Mouse (Mus musculus): ENCODE measurements around the gene Fgd3. TPM values are rescaled to one million over a fixed set of nuclear protein-coding genes. Genes with fewer than 3 reads are reported as not detected.

Fgd3 gene
- 0.74 and 0.78 TPM in 2 replicates for polyA plus RNA-seq (2015; fragmentation: Nextera tagmentation; extraction: Ambion mirVana)

- Histone ChIP-seq H3K4me1 (peaks cover 13% of the 10 kb centered on the region), H3K9me3 (replicated peaks) (no peaks in the 10 kb centered on the region), H3K27ac (no peak within 1 kb of the TSS), H3K36me3 (no peaks in the 10 kb centered on the region), H3K27me3 (no peaks in the 10 kb centered on the region), H3K9ac (0 out of 2 replicates have a peak within 1 kb of the TSS, but pooled peaks have one; percentile 35), H3K4me3 (replicated peaks) (peak within 1 kb of the TSS; percentile 21), H3K4me2 (peak within 1 kb of the TSS; percentile 57)
- WGBS: 3% methylated on average over 10 of the region's 10 CpGs
- ATAC-seq (replicated peaks; ENCODE audit: low FRiP score): peak; percentile 71; the same call in 1 of the 2 replicates
These were observed at the start of gene Fgd3 for GRCm38 (mm10) chr13:49320040-49320439. Gene Fgd3 (minus strand): TSS chr13:49320311.

DNA sequence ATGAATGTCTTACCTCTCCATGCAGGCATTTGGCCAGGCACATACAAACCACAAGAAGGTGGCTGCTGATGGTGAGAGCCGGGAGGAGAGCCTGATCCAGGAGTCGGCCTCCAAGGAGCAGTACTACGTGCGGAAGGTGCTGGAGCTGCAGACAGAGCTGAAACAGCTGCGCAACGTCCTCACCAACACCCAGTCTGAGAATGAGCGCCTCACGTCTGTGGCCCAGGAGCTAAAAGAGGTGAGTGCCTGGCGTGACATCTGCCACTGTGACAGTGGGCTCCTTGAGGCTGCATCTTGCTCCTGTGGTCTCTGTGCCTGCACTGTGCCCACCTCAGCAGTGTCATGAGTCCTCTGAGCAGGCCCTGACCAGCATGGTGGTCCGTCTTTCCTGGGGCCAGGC is 49.3 kb upstream of the Fgd3 start:
- no peaks in the 10 kb centered on the region for H3K9me3 ChIP-seq (replicated peaks)
- H3K4me3 ChIP-seq (replicated peaks): no peak overlapping the region
- WGBS: 93% methylated on average over 10 of the region's 10 CpGs
- no peak overlapping the region for H3K27ac ChIP-seq
- no peak for ATAC-seq (replicated peaks; ENCODE audit: low FRiP score)
- no peak overlapping the region for H3K4me2 ChIP-seq
- H3K36me3 ChIP-seq: peaks cover 34% of the 10 kb centered on the region
- no peak overlapping the region for H3K9ac ChIP-seq
- H3K4me1 ChIP-seq: peaks cover 45% of the 10 kb centered on the region
- no peaks in the 10 kb centered on the region for H3K27me3 ChIP-seq

GRCm38 (mm10) chr13:49367657-49368440 is 47.7 kb upstream of the Fgd3 start:
- 68% methylated on average over 4 of the region's 4 CpGs for WGBS
- Histone ChIP-seq H3K4me3 (replicated peaks) (no peak overlapping the region), H3K9ac (no peak overlapping the region), H3K9me3 (replicated peaks) (no peaks in the 10 kb centered on the region), H3K4me1 (peaks cover 40% of the 10 kb centered on the region), H3K36me3 (peaks cover 29% of the 10 kb centered on the region), H3K27me3 (no peaks in the 10 kb centered on the region), H3K4me2 (no peak overlapping the region), H3K27ac (no peak overlapping the region)
- no peak for ATAC-seq (replicated peaks; ENCODE audit: low FRiP score)

GRCm38 (mm10) chr13:49364716-49365115 is 44.6 kb upstream of the Fgd3 start:
- H3K4me2 ChIP-seq: no peak overlapping the region
- ATAC-seq (replicated peaks; ENCODE audit: low FRiP score): no peak
- no peak overlapping the region for H3K9ac ChIP-seq
- WGBS: 82% methylated on average over 2 of the region's 2 CpGs
- H3K4me1 ChIP-seq: peaks cover 35% of the 10 kb centered on the region
- H3K27me3 ChIP-seq: no peaks in the 10 kb centered on the region
- H3K36me3 ChIP-seq: peaks cover 7% of the 10 kb centered on the region
- no peak overlapping the region for H3K4me3 ChIP-seq (replicated peaks)
- H3K9me3 ChIP-seq (replicated peaks): no peaks in the 10 kb centered on the region
- no peak overlapping the region for H3K27ac ChIP-seq

DNA sequence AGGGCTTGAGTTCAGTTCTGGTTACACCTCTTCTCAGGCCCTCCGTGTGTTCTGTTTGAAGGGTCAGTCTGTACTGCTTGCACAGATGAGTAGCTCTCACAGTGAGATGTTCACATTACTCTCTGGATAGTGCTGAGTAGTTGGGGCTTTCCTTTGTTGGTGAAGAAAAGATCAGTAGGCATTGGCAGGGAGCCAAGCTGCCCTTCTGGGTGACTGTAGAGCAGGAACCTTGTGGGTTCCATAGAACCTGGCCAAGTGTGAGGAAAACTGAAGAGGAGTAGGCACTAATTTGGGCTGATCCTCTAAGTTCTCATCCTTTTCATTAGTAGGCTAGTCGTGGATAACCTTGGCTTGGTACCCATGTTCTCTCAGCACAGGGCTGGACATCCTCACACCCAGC is 42.7 kb upstream of the Fgd3 start:
- 80% methylated on average over 2 of the region's 2 CpGs for WGBS
- no peak overlapping the region for H3K4me2 ChIP-seq
- H3K36me3 ChIP-seq: peaks cover 5% of the 10 kb centered on the region; the same call in 1 of the 2 replicates
- H3K4me3 ChIP-seq (replicated peaks): no peak overlapping the region
- no peaks in the 10 kb centered on the region for H3K27me3 ChIP-seq
- no peak overlapping the region for H3K9ac ChIP-seq
- ATAC-seq (replicated peaks; ENCODE audit: low FRiP score): no peak
- H3K4me1 ChIP-seq: peaks cover 31% of the 10 kb centered on the region
- no peaks in the 10 kb centered on the region for H3K9me3 ChIP-seq (replicated peaks)
- 0 out of 2 replicates have a peak overlapping the region, but pooled peaks have one; percentile 4 for H3K27ac ChIP-seq

GRCm38 (mm10) chr13:49362364-49362763 is 42.3 kb upstream of the Fgd3 start:
- Histone ChIP-seq H3K27me3 (no peaks in the 10 kb centered on the region), H3K9me3 (replicated peaks) (no peaks in the 10 kb centered on the region), H3K27ac (0 out of 2 replicates have a peak overlapping the region, but pooled peaks have one; percentile 4), H3K4me3 (replicated peaks) (no peak overlapping the region), H3K36me3 (peaks cover 9% of the 10 kb centered on the region), H3K9ac (no peak overlapping the region), H3K4me1 (peaks cover 26% of the 10 kb centered on the region), H3K4me2 (no peak overlapping the region)
- 86% methylated on average over 7 of the region's 7 CpGs for WGBS
- ATAC-seq (replicated peaks; ENCODE audit: low FRiP score): no peak

DNA sequence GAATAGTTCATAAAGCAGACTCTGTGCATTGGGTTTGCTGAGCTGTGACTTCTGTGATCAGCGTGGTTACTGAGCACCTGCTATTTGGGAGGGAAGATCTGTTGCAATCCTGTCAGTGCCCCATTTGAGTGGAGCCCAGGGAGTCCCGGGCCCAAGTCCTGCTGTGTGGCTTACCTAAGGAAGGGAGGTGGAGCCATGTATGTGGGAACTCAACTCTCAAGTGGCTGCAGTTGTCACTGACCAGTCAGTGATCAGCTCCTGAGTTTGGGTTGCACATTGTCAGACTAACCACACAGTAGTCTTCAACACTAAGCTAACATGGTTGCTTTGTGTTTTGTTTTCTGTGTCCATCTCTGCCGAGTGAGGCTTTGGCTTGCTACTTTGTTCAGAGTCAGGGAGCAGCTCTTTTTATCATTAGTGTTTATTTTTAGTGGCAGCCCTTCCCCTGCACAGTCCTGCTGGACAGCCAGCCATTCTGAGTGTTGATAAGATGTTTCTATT is 40.8 kb upstream of the Fgd3 start:
- Histone ChIP-seq H3K36me3 (peaks cover 19% of the 10 kb centered on the region), H3K4me1 (peaks cover 20% of the 10 kb centered on the region), H3K27ac (peak overlapping the region; percentile 62; the same call in 1 of the 2 replicates), H3K4me2 (no peak overlapping the region), H3K9me3 (replicated peaks) (no peaks in the 10 kb centered on the region), H3K4me3 (replicated peaks) (no peak overlapping the region), H3K9ac (no peak overlapping the region), H3K27me3 (no peaks in the 10 kb centered on the region)
- no peak for ATAC-seq (replicated peaks; ENCODE audit: low FRiP score)
- 28% methylated on average over 3 of the region's 3 CpGs for WGBS

DNA sequence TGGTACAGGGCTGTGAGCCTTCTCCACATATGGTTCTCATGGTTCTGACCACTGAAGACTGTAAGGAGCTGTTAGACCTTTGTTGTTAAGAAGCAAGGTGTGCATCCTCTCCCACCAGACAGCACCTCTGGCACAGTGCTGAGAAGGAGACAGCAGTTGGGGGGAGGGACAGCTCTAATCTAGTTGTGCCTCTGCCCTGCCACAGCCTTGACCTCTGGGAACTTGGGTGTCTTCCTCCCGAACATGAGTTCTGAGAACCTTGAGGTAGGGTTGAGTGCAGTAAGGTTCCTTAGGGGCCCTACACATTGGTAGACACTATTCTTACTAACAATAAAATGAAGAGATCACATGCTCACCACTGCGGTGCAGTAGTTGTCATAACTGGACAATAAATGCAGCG is 38.1 kb upstream of the Fgd3 start:
- Histone ChIP-seq H3K27me3 (no peaks in the 10 kb centered on the region), H3K9ac (no peak overlapping the region), H3K27ac (no peak overlapping the region), H3K36me3 (peaks cover 21% of the 10 kb centered on the region), H3K4me1 (peaks cover 22% of the 10 kb centered on the region), H3K4me3 (replicated peaks) (no peak overlapping the region), H3K9me3 (replicated peaks) (no peaks in the 10 kb centered on the region), H3K4me2 (no peak overlapping the region)
- no peak for ATAC-seq (replicated peaks; ENCODE audit: low FRiP score)
- 96% methylated on average over 3 of the region's 3 CpGs for WGBS

GRCm38 (mm10) chr13:49357367-49358026 is 37.4 kb upstream of the Fgd3 start:
- no peak for ATAC-seq (replicated peaks; ENCODE audit: low FRiP score)
- Histone ChIP-seq H3K27ac (no peak overlapping the region), H3K4me2 (no peak overlapping the region), H3K9me3 (replicated peaks) (no peaks in the 10 kb centered on the region), H3K36me3 (peaks cover 21% of the 10 kb centered on the region), H3K27me3 (no peaks in the 10 kb centered on the region), H3K4me1 (peaks cover 23% of the 10 kb centered on the region), H3K4me3 (replicated peaks) (no peak overlapping the region), H3K9ac (no peak overlapping the region)
- WGBS: 92% methylated on average over 8 of the region's 8 CpGs

GRCm38 (mm10) chr13:49356090-49356489 is 36.0 kb upstream of the Fgd3 start:
- Histone ChIP-seq H3K9ac (no peak overlapping the region), H3K4me2 (no peak overlapping the region), H3K27ac (no peak overlapping the region), H3K4me1 (peaks cover 18% of the 10 kb centered on the region), H3K27me3 (no peaks in the 10 kb centered on the region), H3K36me3 (peaks cover 21% of the 10 kb centered on the region), H3K9me3 (replicated peaks) (no peaks in the 10 kb centered on the region), H3K4me3 (replicated peaks) (no peak overlapping the region)
- WGBS: 85% methylated on average over 7 of the region's 7 CpGs
- ATAC-seq (replicated peaks; ENCODE audit: low FRiP score): no peak

DNA sequence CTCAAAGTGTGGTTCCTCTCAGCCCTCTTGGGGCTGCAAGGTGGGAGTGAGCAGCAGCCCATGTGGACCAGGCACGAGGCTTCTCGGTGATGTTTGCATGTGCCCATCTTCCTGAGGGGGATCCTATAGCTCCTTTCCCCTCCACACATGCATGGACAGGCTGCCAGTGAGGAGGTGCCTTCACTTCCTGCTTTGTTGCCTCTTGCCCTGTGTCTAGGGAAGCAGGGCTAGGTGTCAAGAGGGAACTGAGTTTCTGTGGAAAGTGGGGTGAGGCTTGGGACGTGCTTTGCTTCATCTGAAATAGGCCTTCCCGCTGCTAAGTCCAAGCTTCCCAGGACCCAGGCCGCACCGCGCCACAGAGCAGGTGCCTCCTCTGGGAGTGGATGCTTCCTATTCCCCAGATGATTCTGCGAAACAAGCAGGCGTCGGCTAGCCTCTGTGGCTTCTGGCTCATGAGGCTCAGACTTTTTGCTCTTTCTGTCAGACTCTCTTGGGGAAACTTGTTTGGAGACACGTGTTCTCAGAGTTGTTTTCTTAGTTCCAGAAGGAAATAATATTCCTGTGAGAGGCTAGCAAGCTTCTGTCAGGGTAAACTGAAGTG is 35.5 kb upstream of the Fgd3 start:
- H3K4me2 ChIP-seq: no peak overlapping the region
- H3K27me3 ChIP-seq: no peaks in the 10 kb centered on the region
- H3K27ac ChIP-seq: no peak overlapping the region
- peaks cover 21% of the 10 kb centered on the region for H3K36me3 ChIP-seq
- H3K9ac ChIP-seq: no peak overlapping the region
- H3K4me3 ChIP-seq (replicated peaks): no peak overlapping the region
- H3K9me3 ChIP-seq (replicated peaks): no peaks in the 10 kb centered on the region
- peaks cover 13% of the 10 kb centered on the region for H3K4me1 ChIP-seq
- 85% methylated on average over 11 of the region's 11 CpGs for WGBS
- ATAC-seq (replicated peaks; ENCODE audit: low FRiP score): no peak

DNA sequence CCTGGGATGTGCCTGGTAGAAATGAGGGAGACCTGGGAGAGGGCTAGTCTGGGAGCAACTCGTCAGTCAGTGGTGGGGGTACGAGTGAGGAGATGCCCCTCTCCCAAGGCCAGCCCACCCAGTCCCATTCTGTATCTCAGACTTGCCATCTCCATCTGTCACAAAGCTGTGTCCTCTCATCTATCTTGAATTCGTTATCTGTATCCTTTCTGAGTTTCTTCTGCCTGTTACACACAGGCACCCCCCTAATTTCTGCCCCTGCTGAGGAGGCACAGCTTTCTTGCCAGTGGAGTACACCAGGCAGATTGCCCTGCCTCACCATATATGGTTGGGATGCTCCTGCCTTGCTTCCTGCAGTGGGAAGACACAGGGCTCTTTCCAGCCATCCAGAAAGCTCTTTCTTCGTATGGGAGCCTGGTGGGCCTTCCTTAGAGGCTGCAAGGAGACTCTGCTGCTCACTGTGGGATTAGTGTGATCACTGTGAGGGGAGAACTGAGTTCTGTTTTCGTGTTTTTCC is 33.9 kb upstream of the Fgd3 start:
- no peak for ATAC-seq (replicated peaks; ENCODE audit: low FRiP score)
- peaks cover 19% of the 10 kb centered on the region for H3K36me3 ChIP-seq
- no peaks in the 10 kb centered on the region for H3K9me3 ChIP-seq (replicated peaks)
- 78% methylated on average over 5 of the region's 5 CpGs for whole genome bisulfite sequencing
- H3K4me1 ChIP-seq: peaks cover 10% of the 10 kb centered on the region
- H3K27ac ChIP-seq: no peak overlapping the region
- H3K9ac ChIP-seq: no peak overlapping the region
- no peak overlapping the region for H3K4me2 ChIP-seq
- H3K4me3 ChIP-seq (replicated peaks): no peak overlapping the region
- no peaks in the 10 kb centered on the region for H3K27me3 ChIP-seq

Data from kidney, embryonic 15.5 days (tissue).